Mouse (Mus musculus) left cerebral cortex, postnatal 25 days (tissue): Measurements from ENCODE around the gene Sin3a. TPM values are rescaled to one million over a fixed set of nuclear protein-coding genes. Genes with fewer than 3 reads are reported as not detected.

Source experiments
- DNase-seq, 2 experiments: peaks; one replicate each; pipeline ENCODE4 v3.0.0; 2022; ENCODE audit warnings: low spot score in 2 of 2, mixed read lengths in 1 of 2
- intact Hi-C: fragments of 180-260 bp; cut with DNase I; formaldehyde crosslinking; loops from one replicate; pipeline ENCODE4 v1.15.1; 2025
- total RNA-seq, 2 experiments: library from RNA; stranded (reverse); gene quantifications; 2 replicates each; pipeline ENCODE4 v1.2.3; 2021

The Sin3a gene
- total RNA-seq, 2 experiments from 2014 or later, result 35.2 to 44.6 TPM

GRCm38 (mm10) chr9:57129641-57130040, 57.8 kb downstream of the Sin3a start:
- DNase-seq, result no peak
- intact Hi-C loops, result loop anchor here (1.0 to 5.0 kb wide), 3 partner anchors 57 to 192 kb away; partner anchors contain the start of genes Imp3, Sin3a and Snupn

DNA sequence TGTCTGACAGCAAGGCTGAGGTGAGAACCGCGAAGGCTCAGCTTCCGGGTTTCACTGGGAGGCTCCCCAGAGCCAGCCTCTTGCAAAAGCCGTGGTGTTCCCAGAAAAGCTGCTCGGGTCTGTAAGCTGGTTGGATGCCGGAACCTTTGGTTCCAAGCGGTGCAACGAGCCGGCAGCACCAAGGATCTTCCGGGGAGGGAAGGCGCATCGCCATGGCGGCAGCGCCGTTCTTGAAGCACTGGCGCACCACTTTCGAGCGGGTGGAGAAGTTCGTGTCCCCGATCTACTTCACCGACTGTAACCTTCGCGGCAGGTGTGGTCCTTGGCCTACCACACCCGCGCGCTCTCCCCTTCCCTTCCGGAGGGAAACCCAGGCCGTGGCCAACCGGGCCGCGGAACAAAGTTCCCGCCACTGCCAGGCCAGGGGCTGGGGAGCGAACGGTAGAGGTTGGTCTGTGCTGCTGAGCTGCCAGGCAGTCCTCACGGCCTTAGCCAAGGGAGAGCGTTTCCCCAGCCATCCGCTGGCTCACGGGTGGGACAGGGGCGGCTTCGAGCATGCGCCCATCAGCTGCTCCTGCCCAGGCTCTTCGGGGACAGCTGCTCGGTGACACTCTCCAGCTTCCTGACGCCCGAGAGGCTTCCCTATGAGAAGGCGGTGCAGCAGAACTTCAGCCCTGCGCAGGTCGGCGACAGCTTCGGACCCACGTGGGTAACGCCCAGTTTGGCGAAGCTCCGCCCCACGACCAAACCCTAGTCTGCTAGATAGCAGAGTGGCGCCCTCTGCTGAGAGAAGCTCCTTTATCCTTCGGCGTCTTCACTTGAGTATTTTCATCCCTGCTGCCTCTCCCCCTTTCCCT, 59.0 kb downstream of the Sin3a start, which contains the start of gene Man2c1:
Gene Man2c1 (plus strand): TSS at position 114 of the 857 bp plus-strand sequence.
- DNase-seq, result peak; percentile 94 to 97
- intact Hi-C loops, result loop anchor here (1.0 to 5.0 kb wide), 4 partner anchors 59 to 240 kb away; partner anchors contain the start of genes Imp3, Sin3a and Snupn

DNA sequence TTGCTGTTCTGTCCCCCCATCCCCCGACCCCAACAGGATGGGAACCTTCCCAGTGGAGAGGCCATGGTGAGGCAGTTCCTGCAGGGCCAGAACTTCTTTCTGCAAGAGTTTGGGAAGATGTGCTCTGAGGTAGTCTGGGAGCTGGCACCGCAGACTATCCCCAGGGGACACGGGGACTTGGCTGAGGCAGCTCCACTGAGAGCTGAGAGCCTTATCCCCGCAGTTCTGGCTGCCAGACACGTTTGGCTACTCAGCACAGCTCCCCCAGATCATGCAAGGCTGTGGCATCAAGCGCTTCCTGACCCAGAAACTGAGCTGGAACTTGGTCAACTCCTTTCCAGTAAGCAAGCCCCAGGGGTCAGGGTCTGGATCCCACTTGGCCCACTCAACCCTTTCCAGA, 65.4 kb downstream of the Sin3a start:
- intact Hi-C loops, result no loop called here

GRCm38 (mm10) chr9:57137777-57138176, 65.9 kb downstream of the Sin3a start:
- intact Hi-C loops, result no loop called here
- no peak for DNase-seq

More for the DNA sequence above, 65.4 kb downstream of the Sin3a start:
- DNase-seq, result no peak

GRCm38 (mm10) chr9:57138507-57138906, 66.7 kb downstream of the Sin3a start:
- intact Hi-C loops, result no loop called here

GRCm38 (mm10) chr9:57139110-57139509, 67.3 kb downstream of the Sin3a start:
- intact Hi-C loops, result no loop called here
- no peak for DNase-seq

More at GRCm38 (mm10) chr9:57138507-57138906, 66.7 kb downstream of the Sin3a start:
- no peak for DNase-seq

DNA sequence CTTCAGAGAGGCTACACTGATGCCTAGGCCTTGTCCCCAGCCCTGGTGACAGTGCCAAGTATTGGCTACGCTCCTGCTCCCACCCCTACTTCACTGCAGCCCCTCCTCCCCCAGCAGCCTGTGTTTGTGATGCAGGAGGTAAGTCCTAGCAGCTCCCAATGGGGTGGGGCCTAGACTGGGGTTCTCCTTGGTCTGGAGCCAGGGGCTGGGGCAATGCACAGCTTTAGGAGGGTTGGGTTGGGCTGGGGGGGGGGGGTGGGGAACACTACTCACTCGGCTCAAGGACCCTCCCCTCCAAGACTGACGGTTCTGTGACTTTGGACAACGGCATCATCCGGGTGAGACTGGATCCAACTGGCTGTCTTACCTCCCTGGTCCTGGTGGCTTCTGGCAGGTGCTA, 67.7 kb downstream of the Sin3a start:
- DNase-seq, result no peak
- intact Hi-C loops, result no loop called here

DNA sequence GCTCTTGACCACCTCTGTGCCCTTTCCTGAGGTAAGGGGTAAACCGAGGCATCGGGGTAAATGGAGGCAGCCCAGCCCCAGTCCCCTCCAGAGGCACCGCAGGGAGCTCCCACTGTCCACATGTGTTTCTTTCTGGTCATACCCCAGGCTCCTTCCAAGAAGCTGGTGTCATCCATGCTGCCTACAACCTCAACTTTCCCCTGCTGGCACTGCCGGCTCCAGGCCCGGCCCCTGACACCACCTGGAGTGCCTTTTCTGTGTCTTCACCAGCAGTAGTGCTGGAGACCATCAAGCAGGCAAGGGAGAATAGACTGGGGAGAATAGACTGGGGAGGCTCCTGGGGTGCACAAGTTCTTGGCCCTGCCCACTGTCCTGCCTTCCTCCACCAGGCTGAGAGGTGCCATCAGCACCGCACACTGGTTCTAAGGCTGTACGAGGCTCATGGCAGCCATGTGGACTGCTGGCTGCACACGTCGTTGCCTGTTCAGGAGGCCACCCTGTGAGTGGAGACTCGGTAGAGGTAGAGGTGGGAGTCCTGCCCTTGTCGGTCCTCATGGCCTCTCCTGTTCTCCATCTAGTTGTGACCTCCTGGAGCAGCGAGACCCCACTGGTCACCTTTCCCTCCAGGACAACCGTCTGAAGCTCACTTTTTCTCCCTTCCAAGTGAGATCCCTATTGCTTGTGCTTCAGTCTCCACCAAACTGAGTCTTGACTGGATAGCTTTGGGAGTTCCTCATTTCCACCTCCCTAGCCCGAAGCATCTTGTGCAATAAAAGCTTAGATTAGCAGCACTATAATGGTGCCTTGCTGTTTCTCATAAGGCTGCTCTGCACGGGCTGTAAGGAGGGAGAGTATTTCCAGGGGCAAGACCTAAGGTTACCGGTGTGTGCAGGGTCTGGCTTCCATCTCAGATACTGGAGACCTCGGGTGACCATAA, 69.8 kb downstream of the Sin3a start:
- intact Hi-C loops, result no loop called here

DNA sequence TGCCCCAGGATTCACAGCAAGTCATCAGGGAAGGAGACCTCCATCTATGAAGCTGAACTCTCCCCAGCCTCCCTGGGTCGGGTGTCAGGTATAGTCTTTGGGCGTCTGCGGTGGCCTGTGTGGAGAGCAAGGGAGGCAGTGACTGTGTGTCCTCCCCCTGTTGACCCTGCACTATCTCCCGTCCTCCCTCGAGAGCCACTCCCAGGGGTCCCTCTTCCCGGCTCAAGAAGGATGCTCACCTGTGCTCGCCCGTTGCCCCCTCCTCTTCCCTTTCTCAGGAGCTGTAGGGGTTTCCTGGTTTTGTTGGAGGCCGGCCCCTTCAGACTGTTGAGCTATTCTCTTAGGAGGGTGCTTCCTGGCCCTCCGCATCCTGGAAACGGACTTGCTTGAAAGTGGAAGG, 71.4 kb downstream of the Sin3a start:
- no peak for DNase-seq
- intact Hi-C loops, result no loop called here

More for the DNA sequence above, 69.8 kb downstream of the Sin3a start:
- no peak for DNase-seq

DNA sequence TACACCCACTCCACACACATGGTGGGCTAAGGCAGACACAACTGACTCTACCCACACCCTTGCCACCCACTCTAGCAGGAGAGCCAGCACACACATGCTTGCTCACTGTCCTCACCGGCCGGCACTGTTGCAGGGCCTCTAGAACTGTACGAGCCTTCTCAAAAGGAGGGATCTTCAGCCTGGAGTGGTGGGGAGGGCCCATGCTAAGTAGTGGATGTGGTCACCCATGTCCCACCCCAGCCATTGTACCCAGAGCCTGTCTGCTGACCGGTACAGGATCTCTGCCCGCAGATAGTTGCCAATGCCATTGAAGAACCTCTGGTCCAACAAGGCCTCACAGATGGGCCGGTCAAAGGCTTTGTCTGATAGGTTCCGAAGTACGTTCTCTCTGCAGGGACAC, 73.0 kb downstream of the Sin3a start:
- intact Hi-C loops, result no loop called here

DNA sequence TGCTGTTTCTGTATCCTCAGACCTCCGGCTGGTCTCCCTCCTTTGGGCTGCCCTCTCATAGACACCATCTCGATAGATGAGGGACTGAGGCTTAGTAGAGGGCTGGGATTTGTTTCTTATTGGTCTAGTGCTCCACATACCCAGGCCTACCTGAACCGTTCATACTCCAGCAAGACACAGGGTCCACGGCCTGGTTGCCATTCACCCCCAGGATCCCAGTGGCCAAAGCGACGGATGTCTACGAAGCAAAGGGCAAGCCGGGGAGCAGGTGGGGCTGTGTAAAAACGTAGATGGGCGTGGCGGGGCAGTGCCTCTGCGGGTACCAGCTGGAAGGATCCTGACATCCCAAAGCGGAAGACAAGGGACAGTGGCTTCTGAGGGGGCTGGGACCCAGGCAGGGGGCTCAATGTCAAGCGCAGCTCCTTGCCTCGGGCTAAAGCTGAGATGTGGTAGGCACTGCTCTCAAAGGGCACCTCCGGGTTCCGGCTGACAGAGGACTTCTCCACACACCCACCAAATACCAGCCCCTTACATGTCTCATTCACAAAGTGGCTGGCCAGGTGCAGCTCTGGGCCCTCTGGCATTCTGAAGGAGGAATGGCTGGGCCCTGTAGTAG, 74.7 kb downstream of the Sin3a start:
- DNase-seq, result no peak
- intact Hi-C loops, result no loop called here

More for the DNA sequence above, 73.0 kb downstream of the Sin3a start:
- no peak for DNase-seq

GRCm38 (mm10) chr9:57147205-57148143, 75.6 kb downstream of the Sin3a start:
- DNase-seq, result no peak
- intact Hi-C loops, result no loop called here

- intact Hi-C loops, result no loop called here
- DNase-seq, result peak; percentile 90 to 98
These were observed 76.5 kb downstream of the Sin3a start, which contains the start of gene Neil1 for GRCm38 (mm10) chr9:57148144-57148878. Neil1 (minus strand) TSS chr9:57148305.

GRCm38 (mm10) chr9:57149021-57149420, 77.2 kb downstream of the Sin3a start:
- no peak for DNase-seq
- intact Hi-C loops, result no loop called here

- intact Hi-C loops, result no loop called here
- no peak for DNase-seq
These were observed 78.4 kb downstream of the Sin3a start for GRCm38 (mm10) chr9:57150192-57150591.

- no peak for DNase-seq
- intact Hi-C loops, result no loop called here
These were observed 80.5 kb downstream of the Sin3a start for GRCm38 (mm10) chr9:57152331-57152730.

DNA sequence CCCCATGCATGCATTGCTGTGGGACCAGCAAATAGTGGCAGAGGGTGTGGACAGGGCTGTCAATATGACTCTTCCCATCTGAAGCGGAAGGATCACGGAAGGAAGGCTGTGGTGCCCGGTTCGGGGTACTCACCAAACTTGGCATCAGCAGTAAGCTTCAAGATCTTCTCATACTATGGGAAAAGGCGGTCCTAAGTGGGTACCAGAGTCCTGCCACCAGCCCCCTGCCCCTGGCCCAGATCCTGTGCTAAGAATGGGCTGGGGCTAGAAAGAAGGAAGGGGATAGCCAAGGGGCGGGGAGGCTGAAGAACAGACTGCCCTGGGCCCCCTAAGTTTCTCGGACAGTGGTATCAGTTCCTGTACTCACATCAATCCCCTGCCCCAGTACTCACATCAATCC, 84.5 kb downstream of the Sin3a start:
- DNase-seq, result no peak
- intact Hi-C loops, result no loop called here

- DNase-seq, result no peak
- intact Hi-C loops, result no loop called here
These were observed 85.0 kb downstream of the Sin3a start for GRCm38 (mm10) chr9:57156823-57157222.
